In the genomic region with DNA sequence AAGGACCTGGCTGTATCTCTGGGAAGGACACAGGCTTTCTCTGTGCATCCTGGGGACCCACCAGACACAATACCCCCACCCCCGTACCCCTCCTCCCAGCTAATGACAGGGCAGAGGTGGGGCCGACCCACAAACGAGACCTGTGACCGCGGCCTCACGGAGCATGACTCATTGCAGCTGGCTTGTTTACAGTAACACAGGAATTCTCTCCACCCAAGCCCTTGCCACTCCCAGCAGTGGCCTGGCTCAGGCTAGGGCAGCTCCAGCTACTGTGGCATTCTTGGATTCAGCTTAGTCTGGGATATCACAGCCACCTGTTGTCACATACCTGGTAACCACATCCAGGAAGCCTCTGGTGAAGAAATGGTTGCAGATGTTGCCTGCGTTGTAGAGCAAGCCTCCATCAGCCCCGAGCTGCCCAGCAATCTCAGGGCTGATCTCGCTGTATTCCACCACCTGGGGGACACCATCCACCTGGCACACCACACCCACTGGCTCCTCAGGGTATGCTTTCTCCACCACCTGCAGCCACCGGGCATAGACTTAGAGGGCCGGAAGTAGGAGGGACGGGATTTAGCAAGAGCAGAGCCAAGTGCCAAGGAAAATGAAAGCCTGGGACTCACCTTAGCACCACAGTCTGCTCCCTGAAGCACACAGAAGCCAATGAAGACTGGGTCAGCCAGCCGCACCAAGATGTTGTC, we compare ENCODE assay signal across 11 mouse cellular contexts. TPM values are rescaled to one million over a fixed set of nuclear protein-coding genes. Genes with fewer than 3 reads are reported as not detected.
DNase-seq lines count a peak whose midpoint lies in the region; ATAC-seq lines count a peak whose summit lies in the region.
"Had no signal": no experiment of that assay in that cellular context is flagged by ENCODE, and none has a peak within 500 bp of the region (broad histone marks: within the 10 kb centered on the region; RNA-seq: fewer than 3 reads in every experiment).

No protein-coding gene starts in this region.

- H3K4me1 ChIP-seq in liver, embryonic 16.5 days (ENCODE audit: control insufficient read depth, low read depth, low read length): peaks cover 6% of the 10 kb centered on the region
- H3K4me1 ChIP-seq in stomach, embryonic 16.5 days (ENCODE audit: control insufficient read depth, insufficient read depth, low read length): peaks cover 7% of the 10 kb centered on the region
- peaks cover 10% of the 10 kb centered on the region for H3K4me1 ChIP-seq in midbrain, embryonic 15.5 days

- no peak overlapping the region for H3K4me2 ChIP-seq in liver, embryonic 16.5 days (ENCODE audit: low read depth, low read length)
- H3K4me2 ChIP-seq in stomach, embryonic 16.5 days (ENCODE audit: low read depth, low read length): peak overlapping the region; percentile 95
- no peak overlapping the region for H3K4me2 ChIP-seq in midbrain, embryonic 15.5 days
- H3K4me2 ChIP-seq: forebrain, embryonic 15.5 days; heart, embryonic 11.5 days had no signal

- no peak for DNase-seq in liver
- peak; percentile 33 for DNase-seq in R1 (ENCODE audit: low read depth, low spot score)
- peak; percentile 69 to 76 for DNase-seq in lung, adult 18-20 months
- no peak for DNase-seq in heart, postnatal 4 days

- H3K9ac ChIP-seq in liver, embryonic 16.5 days (ENCODE audit: low read depth, low read length): no peak overlapping the region
- H3K9ac ChIP-seq in stomach, embryonic 16.5 days (ENCODE audit: low read length): 0 out of 2 replicates have a peak overlapping the region, but pooled peaks have one; percentile 3
- H3K9ac ChIP-seq in midbrain, embryonic 15.5 days: no peak overlapping the region
- H3K9ac ChIP-seq: forebrain, embryonic 15.5 days; neural tube, embryonic 12.5 days had no signal

- H3K27me3 ChIP-seq in liver, embryonic 16.5 days (ENCODE audit: control insufficient read depth, insufficient read depth, low read depth, low read length): peaks cover 14% of the 10 kb centered on the region
- no peaks in the 10 kb centered on the region for H3K27me3 ChIP-seq in stomach, embryonic 16.5 days (ENCODE audit: control insufficient read depth, insufficient read depth, low read length)
- H3K27me3 ChIP-seq in midbrain, embryonic 15.5 days (replicated peaks): peaks cover 33% of the 10 kb centered on the region

- H3K27ac ChIP-seq in liver, embryonic 16.5 days (ENCODE audit: low read length): no peak overlapping the region
- H3K27ac ChIP-seq in stomach, embryonic 16.5 days (ENCODE audit: low read length): peak overlapping the region; percentile 44; the same call in 1 of the 2 replicates
- no peak overlapping the region for H3K27ac ChIP-seq in midbrain, embryonic 15.5 days
- H3K27ac ChIP-seq: forebrain, embryonic 15.5 days; neural tube, embryonic 12.5 days had no signal

- WGBS in liver, embryonic 16.5 days (ENCODE audit: insufficient replicate concordance): 58% methylated on average over 13 of the region's 13 CpGs
- WGBS in stomach, embryonic 16.5 days: 34% methylated on average over 13 of the region's 13 CpGs
- 73% methylated on average over 13 of the region's 13 CpGs for WGBS in midbrain, embryonic 15.5 days

- H3K9me3 ChIP-seq in liver, embryonic 16.5 days (replicated peaks; ENCODE audit: control insufficient read depth, low read length): no peaks in the 10 kb centered on the region
- no peaks in the 10 kb centered on the region for H3K9me3 ChIP-seq in stomach, embryonic 16.5 days (replicated peaks; ENCODE audit: control insufficient read depth, low read length)
- no peaks in the 10 kb centered on the region for H3K9me3 ChIP-seq in midbrain, embryonic 15.5 days
- H3K9me3 ChIP-seq: forebrain, embryonic 15.5 days; neural tube, embryonic 12.5 days had no signal

- H3K4me3 ChIP-seq in liver, embryonic 16.5 days (ENCODE audit: low read depth, low read length): no peak overlapping the region
- H3K4me3 ChIP-seq in stomach, embryonic 16.5 days (replicated peaks; ENCODE audit: low read length): 0 out of 2 replicates have a peak overlapping the region, but pooled peaks have one; percentile 0
- no peak overlapping the region for H3K4me3 ChIP-seq in midbrain, embryonic 15.5 days
- H3K4me3 ChIP-seq: forebrain, embryonic 15.5 days; neural tube, embryonic 12.5 days had no signal

- no peaks in the 10 kb centered on the region for H3K36me3 ChIP-seq in liver, embryonic 16.5 days (ENCODE audit: control insufficient read depth, insufficient read depth)
- no peaks in the 10 kb centered on the region for H3K36me3 ChIP-seq in stomach, embryonic 16.5 days (ENCODE audit: control insufficient read depth, insufficient read depth, low read length)
- H3K36me3 ChIP-seq in midbrain, embryonic 15.5 days (replicated peaks): no peaks in the 10 kb centered on the region
- H3K36me3 ChIP-seq: forebrain, embryonic 15.5 days; neural tube, embryonic 12.5 days had no signal

- 0 out of 2 replicates have a peak, but pooled peaks have one; percentile 28 for ATAC-seq in liver, embryonic 16.5 days (ENCODE audit: low read depth)
- peak; percentile 68 for ATAC-seq in stomach, embryonic 16.5 days (ENCODE audit: insufficient read depth, low FRiP score)
- no peak for ATAC-seq in midbrain, embryonic 15.5 days (replicated peaks)
- ATAC-seq: forebrain, embryonic 15.5 days had no signal

RNA-seq across cellular contexts. Expression of gene Uap1l1, which starts 1.9 kb away (rescaled TPM):
- 12.6 and 14.0 TPM in 2 replicates for polyA plus RNA-seq in liver, embryonic 16.5 days (2015; fragmentation: Nextera tagmentation; extraction: Ambion mirVana)
- polyA plus RNA-seq in stomach, embryonic 16.5 days (2015; fragmentation: Nextera tagmentation; extraction: Ambion mirVana): 34.8 and 40.0 TPM in 2 replicates
- polyA plus RNA-seq in midbrain, embryonic 15.5 days (2015; fragmentation: Nextera tagmentation; extraction: Ambion mirVana): 5.6 and 5.9 TPM in 2 replicates
- total RNA-seq in heart, postnatal 4 days (2021): 1 to 10 TPM; 7.3 to 9.5 TPM

RNA-seq across cellular contexts. Expression of gene Dpp7, which starts 7.5 kb away (rescaled TPM):
- 10.8 and 11.5 TPM in 2 replicates for polyA plus RNA-seq in liver, embryonic 16.5 days (2015; fragmentation: Nextera tagmentation; extraction: Ambion mirVana)
- polyA plus RNA-seq in stomach, embryonic 16.5 days (2015; fragmentation: Nextera tagmentation; extraction: Ambion mirVana): 23.8 and 26.8 TPM in 2 replicates
- polyA plus RNA-seq in midbrain, embryonic 15.5 days (2015; fragmentation: Nextera tagmentation; extraction: Ambion mirVana): 23.8 and 25.8 TPM in 2 replicates
- total RNA-seq in heart, postnatal 4 days (2021): 1 to 10 TPM; 4.7 to 5.2 TPM

RNA-seq across cellular contexts. Expression of gene Sapcd2, which starts 8.5 kb away (rescaled TPM):
- 14.7 and 16.2 TPM in 2 replicates for polyA plus RNA-seq in liver, embryonic 16.5 days (2015; fragmentation: Nextera tagmentation; extraction: Ambion mirVana)
- polyA plus RNA-seq in stomach, embryonic 16.5 days (2015; fragmentation: Nextera tagmentation; extraction: Ambion mirVana): 30.7 and 35.9 TPM in 2 replicates
- polyA plus RNA-seq in midbrain, embryonic 15.5 days (2015; fragmentation: Nextera tagmentation; extraction: Ambion mirVana): 11.1 and 14.7 TPM in 2 replicates
- total RNA-seq in heart, postnatal 4 days (2021): 10 to 100 TPM in 1 of 2 experiments, 1 to 10 TPM in 1; 8.7 to 10.8 TPM

RNA-seq across cellular contexts. Expression of gene Man1b1, which starts 31.5 kb away (rescaled TPM):
- polyA plus RNA-seq in liver, embryonic 16.5 days (2015; fragmentation: Nextera tagmentation; extraction: Ambion mirVana): 15.3 and 17.2 TPM in 2 replicates
- polyA plus RNA-seq in stomach, embryonic 16.5 days (2015; fragmentation: Nextera tagmentation; extraction: Ambion mirVana): 46.0 and 47.0 TPM in 2 replicates
- 44.3 and 50.3 TPM in 2 replicates for polyA plus RNA-seq in midbrain, embryonic 15.5 days (2015; fragmentation: Nextera tagmentation; extraction: Ambion mirVana)
- 10 to 100 TPM; 27.2 to 28.6 TPM for total RNA-seq in heart, postnatal 4 days (2021)

RNA-seq across cellular contexts. Expression of gene Entpd2, which starts 32.0 kb away (rescaled TPM):
- polyA plus RNA-seq in liver, embryonic 16.5 days (2015; fragmentation: Nextera tagmentation; extraction: Ambion mirVana): 0.54 and 1.0 TPM in 2 replicates
- 16.6 and 19.4 TPM in 2 replicates for polyA plus RNA-seq in stomach, embryonic 16.5 days (2015; fragmentation: Nextera tagmentation; extraction: Ambion mirVana)
- polyA plus RNA-seq in midbrain, embryonic 15.5 days (2015; fragmentation: Nextera tagmentation; extraction: Ambion mirVana): 2.7 and 3.3 TPM in 2 replicates
- total RNA-seq in heart, postnatal 4 days (2021): 1 to 10 TPM; 5.7 to 8.5 TPM
- total RNA-seq: megakaryocyte-erythroid progenitor cell, adult 5-6 weeks had no signal

Comparison
In these comparisons a context has a peak if more than half of its experiments do, and no peak if none do; other contexts are left out.
1. DNase-seq: peak in R1 (single experiment) and lung, adult 18-20 months (2 of 2); none in liver (single experiment) and heart, postnatal 4 days (single experiment).